Mouse (Mus musculus) left cerebral cortex, adult 8-10 months (tissue): ENCODE results near the gene Pcgf3. TPM values are rescaled to one million over a fixed set of nuclear protein-coding genes. Genes with fewer than 3 reads are reported as not detected.

ENCODE experiments used
- DNase-seq, 2 experiments: peaks; one replicate each; pipeline ENCODE4 v3.0.0; 2022; ENCODE audit warnings: low spot score in 2 of 2
- total RNA-seq, 4 experiments: library from RNA; stranded (reverse); gene quantifications; 2 replicates each; pipeline ENCODE4 v1.2.4; 2022

Gene Pcgf3
- total RNA-seq, 4 experiments from 2014 or later: 36.7 to 41.7 (median 38.5) TPM

DNA sequence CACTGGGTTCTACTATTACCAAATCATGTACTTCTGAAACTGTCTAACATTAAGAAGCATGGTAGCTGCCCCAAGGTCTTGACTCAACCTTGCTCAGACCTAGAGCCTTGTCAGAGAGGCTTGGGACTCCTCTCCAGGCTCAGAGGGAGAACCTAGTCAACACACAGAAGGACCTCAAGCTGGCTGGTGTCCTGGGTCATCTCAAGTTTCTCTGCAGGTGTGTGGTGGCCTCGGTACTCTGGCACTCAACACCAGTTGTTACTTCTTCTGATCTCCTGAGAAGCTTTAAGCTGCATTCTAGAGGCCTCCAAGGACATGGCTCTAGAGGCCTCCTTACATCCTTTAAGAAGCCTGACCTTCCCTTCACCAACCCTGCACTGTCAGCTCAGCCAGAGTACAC lies 93.0 kb downstream of the Pcgf3 start:
- no peak for DNase-seq

Other genes starting within 250 kb of the Pcgf3 start
- gene Dr1, start 192.3 kb upstream of the Pcgf3 start, total RNA-seq: 10 to 100 TPM; 30.5 to 32.4 (median 31.0) TPM
- gene Pigg, start 148.6 kb upstream of the Pcgf3 start, total RNA-seq: 10 to 100 TPM; 11.1 to 11.5 (median 11.3) TPM
- gene Gm42517, start 93.3 kb upstream of the Pcgf3 start, total RNA-seq: 10 to 100 TPM; 48.4 to 55.0 (median 51.3) TPM
- gene Pde6b, start 72.8 kb upstream of the Pcgf3 start, total RNA-seq: under 1 TPM; 0.26 to 0.68 (median 0.38) TPM
- gene Atp5k, start 26.8 kb upstream of the Pcgf3 start, total RNA-seq: 100 to 1,000 TPM; 110 to 288 (median 188) TPM
- 1 to 10 TPM in 3 of 4 experiments, under 1 TPM in 1; 0.81 to 1.4 (median 1.2) TPM for gene Mfsd7a, start 12.3 kb upstream of the Pcgf3 start, total RNA-seq
- gene Cplx1, start 88.8 kb downstream of the Pcgf3 start, total RNA-seq: 100 to 1,000 TPM; 724 to 785 (median 735) TPM
- 100 to 1,000 TPM in 1 of 4 experiments, 10 to 100 TPM in 3; 97.5 to 105 (median 99.5) TPM for gene Gak, start 168.5 kb downstream of the Pcgf3 start, total RNA-seq
- 10 to 100 TPM; 37.1 to 43.1 (median 39.5) TPM for gene Tmem175, start 168.5 kb downstream of the Pcgf3 start, total RNA-seq
- 10 to 100 TPM; 19.0 to 25.3 (median 23.0) TPM for gene Idua, start 199.1 kb downstream of the Pcgf3 start, total RNA-seq
- 10 to 100 TPM; 47.3 to 67.4 (median 51.3) TPM for gene Dgkq, start 208.4 kb downstream of the Pcgf3 start, total RNA-seq
- 1 to 10 TPM; 1.0 to 1.3 (median 1.1) TPM for gene Slc26a1, start 214.3 kb downstream of the Pcgf3 start, total RNA-seq
- gene Fgfrl1, start 231.2 kb downstream of the Pcgf3 start, total RNA-seq: 10 to 100 TPM; 18.0 to 28.3 (median 25.3) TPM